Mouse (Mus musculus): ENCODE results near the gene Gnai2. TPM values are rescaled to one million over a fixed set of nuclear protein-coding genes. Genes with fewer than 3 reads are reported as not detected.
"Not testable (repeated sequence)": the region's sequence is repeated elsewhere in the genome, so short reads cannot be mapped to it uniquely, and the experiment has no call there.

The Gnai2 gene
- polyA plus RNA-seq (2015; fragmentation: Nextera tagmentation; extraction: Ambion mirVana): 350 and 384 TPM in 2 replicates

- Histone ChIP-seq H3K36me3 (no peaks in the 10 kb centered on the region), H3K4me1 (replicated peaks) (peaks cover 67% of the 10 kb centered on the region)
Observed at GRCm38 (mm10) chr9:107635279-107636028, at the start of gene Gnai2. Gene Gnai2, minus strand, starts transcription at chr9:107635367.

GRCm38 (mm10) chr9:107682405-107682804 is 47.2 kb upstream of the Gnai2 start:
- Histone ChIP-seq H3K27me3 (peaks cover 9% of the 10 kb centered on the region), H3K9me3 (no peaks in the 10 kb centered on the region), H3K4me3 (no peak overlapping the region), H3K27ac (replicated peaks) (no peak overlapping the region), H3K9ac (no peak overlapping the region), H3K4me2 (no peak overlapping the region), H3K4me1 (replicated peaks) (0 out of 2 replicates have a peak, but pooled peaks cover 4% of the 10 kb centered on the region), H3K36me3 (peaks cover 40% of the 10 kb centered on the region)
- no peak for ATAC-seq (ENCODE audit: low read depth)
- whole genome bisulfite sequencing: 91% methylated on average over 20 of the region's 20 CpGs

More at GRCm38 (mm10) chr9:107635279-107636028, at the start of gene Gnai2:
- no peaks in the 10 kb centered on the region for H3K9me3 ChIP-seq
- peak; percentile 87 for ATAC-seq (ENCODE audit: low read depth)
- H3K27me3 ChIP-seq: no peaks in the 10 kb centered on the region
- 3% methylated on average over 38 of the region's 38 CpGs for WGBS
- H3K4me2 ChIP-seq: peak within 1 kb of the TSS; percentile 99
- peak within 1 kb of the TSS; percentile 85 for H3K4me3 ChIP-seq
- H3K9ac ChIP-seq: peak within 1 kb of the TSS; percentile 96
- peak within 1 kb of the TSS; percentile 98 for H3K27ac ChIP-seq (replicated peaks)

- H3K9me3 ChIP-seq: no peaks in the 10 kb centered on the region
- no peak within 1 kb of the TSS for H3K27ac ChIP-seq (replicated peaks)
- peaks cover 33% of the 10 kb centered on the region for H3K27me3 ChIP-seq
- H3K4me1 ChIP-seq (replicated peaks): peaks cover 15% of the 10 kb centered on the region
- H3K4me2 ChIP-seq: no peak within 1 kb of the TSS
- no peak for ATAC-seq (ENCODE audit: low read depth)
- 48% methylated on average over 5 of the region's 5 CpGs for WGBS
- no peak within 1 kb of the TSS for H3K4me3 ChIP-seq
- peaks cover 27% of the 10 kb centered on the region for H3K36me3 ChIP-seq
- H3K9ac ChIP-seq: no peak within 1 kb of the TSS
Observed at GRCm38 (mm10) chr9:107679501-107679900, 44.3 kb upstream of the Gnai2 start, which contains the start of gene Gnat1. Gene Gnat1, minus strand, starts transcription at chr9:107679712.

- Histone ChIP-seq H3K9ac (no peak overlapping the region), H3K4me1 (replicated peaks) (peaks cover 15% of the 10 kb centered on the region), H3K4me2 (no peak overlapping the region), H3K27ac (replicated peaks) (no peak overlapping the region), H3K36me3 (peaks cover 20% of the 10 kb centered on the region), H3K4me3 (no peak overlapping the region), H3K9me3 (no peaks in the 10 kb centered on the region), H3K27me3 (peaks cover 38% of the 10 kb centered on the region)
- 89% methylated on average over 2 of the region's 2 CpGs for WGBS
- ATAC-seq (ENCODE audit: low read depth): no peak
Observed at GRCm38 (mm10) chr9:107678861-107679260, 43.7 kb upstream of the Gnai2 start.

GRCm38 (mm10) chr9:107677819-107678526 is 42.8 kb upstream of the Gnai2 start:
- Histone ChIP-seq H3K27me3 (peaks cover 38% of the 10 kb centered on the region), H3K4me1 (replicated peaks) (peaks cover 15% of the 10 kb centered on the region), H3K36me3 (peaks cover 11% of the 10 kb centered on the region)
- 34% methylated on average over 14 of the region's 14 CpGs for WGBS
- not testable (repeated sequence) for ATAC-seq (ENCODE audit: low read depth); H3K9me3 ChIP-seq; H3K9ac ChIP-seq; H3K27ac ChIP-seq (replicated peaks); H3K4me2 ChIP-seq; H3K4me3 ChIP-seq

GRCm38 (mm10) chr9:107677091-107677784 is 42.1 kb upstream of the Gnai2 start:
- Histone ChIP-seq H3K27me3 (peaks cover 38% of the 10 kb centered on the region), H3K27ac (replicated peaks) (no peak overlapping the region), H3K9me3 (no peaks in the 10 kb centered on the region), H3K4me1 (replicated peaks) (peaks cover 15% of the 10 kb centered on the region), H3K36me3 (peaks cover 4% of the 10 kb centered on the region; the same call in 1 of the 2 replicates), H3K4me3 (no peak overlapping the region), H3K4me2 (no peak overlapping the region), H3K9ac (no peak overlapping the region)
- 15% methylated on average over 17 of the region's 17 CpGs for WGBS
- ATAC-seq (ENCODE audit: low read depth): no peak

GRCm38 (mm10) chr9:107676302-107676701 is 41.1 kb upstream of the Gnai2 start:
- no peak for ATAC-seq (ENCODE audit: low read depth)
- peaks cover 15% of the 10 kb centered on the region for H3K4me1 ChIP-seq (replicated peaks)
- peak overlapping the region; percentile 29 for H3K4me3 ChIP-seq
- H3K9ac ChIP-seq: peak overlapping the region; percentile 61
- under 1% methylated on average over 25 of the region's 25 CpGs for WGBS
- H3K9me3 ChIP-seq: no peaks in the 10 kb centered on the region
- H3K27me3 ChIP-seq: peaks cover 38% of the 10 kb centered on the region
- H3K27ac ChIP-seq (replicated peaks): no peak overlapping the region
- H3K36me3 ChIP-seq: no peaks in the 10 kb centered on the region
- H3K4me2 ChIP-seq: peak overlapping the region; percentile 64

- H3K27me3 ChIP-seq: peaks cover 38% of the 10 kb centered on the region
- 0 out of 2 replicates have a peak, but pooled peaks have one; percentile 21 for ATAC-seq (ENCODE audit: low read depth)
- H3K4me2 ChIP-seq: peak overlapping the region; percentile 64
- H3K4me3 ChIP-seq: peak overlapping the region; percentile 29
- peak overlapping the region; percentile 61 for H3K9ac ChIP-seq
- peaks cover 15% of the 10 kb centered on the region for H3K4me1 ChIP-seq (replicated peaks)
- H3K27ac ChIP-seq (replicated peaks): no peak overlapping the region
- WGBS: under 1% methylated on average over 39 of the region's 39 CpGs
- no peaks in the 10 kb centered on the region for H3K9me3 ChIP-seq
- no peaks in the 10 kb centered on the region for H3K36me3 ChIP-seq
Observed at GRCm38 (mm10) chr9:107675671-107676301, 40.6 kb upstream of the Gnai2 start.

GRCm38 (mm10) chr9:107674609-107675429 is 39.7 kb upstream of the Gnai2 start:
- peaks cover 15% of the 10 kb centered on the region for H3K4me1 ChIP-seq (replicated peaks)
- ATAC-seq (ENCODE audit: low read depth): no peak
- no peak overlapping the region for H3K9ac ChIP-seq
- WGBS: 65% methylated on average over 9 of the region's 9 CpGs
- H3K27ac ChIP-seq (replicated peaks): no peak overlapping the region
- H3K27me3 ChIP-seq: peaks cover 38% of the 10 kb centered on the region
- H3K9me3 ChIP-seq: no peaks in the 10 kb centered on the region
- H3K4me2 ChIP-seq: no peak overlapping the region
- H3K4me3 ChIP-seq: no peak overlapping the region
- H3K36me3 ChIP-seq: no peaks in the 10 kb centered on the region

GRCm38 (mm10) chr9:107670259-107670658 is 35.1 kb upstream of the Gnai2 start:
- WGBS: 48% methylated on average over 5 of the region's 5 CpGs
- Histone ChIP-seq H3K4me2 (no peak overlapping the region), H3K27me3 (peaks cover 45% of the 10 kb centered on the region), H3K4me3 (no peak overlapping the region), H3K4me1 (replicated peaks) (peaks cover 37% of the 10 kb centered on the region), H3K9me3 (no peaks in the 10 kb centered on the region), H3K36me3 (no peaks in the 10 kb centered on the region), H3K27ac (replicated peaks) (no peak overlapping the region), H3K9ac (no peak overlapping the region)
- ATAC-seq (ENCODE audit: low read depth): no peak

GRCm38 (mm10) chr9:107669480-107669945 is 34.3 kb upstream of the Gnai2 start, which contains the start of gene Slc38a3:
Gene Slc38a3, minus strand, starts transcription at chr9:107669530.
- 81% methylated on average over 9 of the region's 9 CpGs for whole genome bisulfite sequencing
- no peaks in the 10 kb centered on the region for H3K9me3 ChIP-seq
- no peak within 1 kb of the TSS for H3K9ac ChIP-seq
- no peak for ATAC-seq (ENCODE audit: low read depth)
- H3K27ac ChIP-seq (replicated peaks): no peak within 1 kb of the TSS
- no peaks in the 10 kb centered on the region for H3K36me3 ChIP-seq
- H3K4me3 ChIP-seq: no peak within 1 kb of the TSS
- peaks cover 45% of the 10 kb centered on the region for H3K27me3 ChIP-seq
- H3K4me2 ChIP-seq: no peak within 1 kb of the TSS
- peaks cover 37% of the 10 kb centered on the region for H3K4me1 ChIP-seq (replicated peaks)

Measured in neural tube, embryonic 13.5 days (tissue).